Mouse (Mus musculus): ENCODE measurements at regions not wholly inside any gene's neighbourhood (a gene's known extent, or its start where the extent isn't known, plus 50 kb on each side); places are given as distances from the start of the nearest gene placed in this dataset.

GRCm38 (mm10) chr6:93257130-93257841 lies 314.0 kb upstream of the Adamts9 start:
- DNase-seq (ENCODE audit: low spot score): no peak

GRCm38 (mm10) chr6:93253746-93254145 lies 310.5 kb upstream of the Adamts9 start:
- DNase-seq (ENCODE audit: low spot score): no peak

GRCm38 (mm10) chr6:93248973-93249372 lies 305.7 kb upstream of the Adamts9 start:
- DNase-seq (ENCODE audit: low spot score): no peak

- no peak for DNase-seq (ENCODE audit: low spot score)
Measured at GRCm38 (mm10) chr6:93246498-93247242, 303.4 kb upstream of the Adamts9 start.

GRCm38 (mm10) chr6:93235550-93235949 lies 292.3 kb upstream of the Adamts9 start:
- DNase-seq (ENCODE audit: low spot score): no peak

GRCm38 (mm10) chr6:93232636-93233035 lies 289.3 kb upstream of the Adamts9 start:
- DNase-seq (ENCODE audit: low spot score): no peak

- DNase-seq (ENCODE audit: low spot score): no peak
Measured at GRCm38 (mm10) chr6:93230450-93230849, 287.2 kb upstream of the Adamts9 start.

- no peak for DNase-seq (ENCODE audit: low spot score)
Measured at GRCm38 (mm10) chr6:93229320-93229719, 286.0 kb upstream of the Adamts9 start.

GRCm38 (mm10) chr6:93223610-93224550 lies 280.6 kb upstream of the Adamts9 start:
- DNase-seq (ENCODE audit: low spot score): peak; percentile 35

- no peak for DNase-seq (ENCODE audit: low spot score)
Measured at GRCm38 (mm10) chr6:93218015-93218593, 274.8 kb upstream of the Adamts9 start.

GRCm38 (mm10) chr6:93200886-93201285 lies 257.6 kb upstream of the Adamts9 start:
- DNase-seq (ENCODE audit: low spot score): no peak

GRCm38 (mm10) chr6:93194741-93195140 lies 251.4 kb upstream of the Adamts9 start:
- DNase-seq (ENCODE audit: low spot score): no peak

- DNase-seq (ENCODE audit: low spot score): no peak
Measured at GRCm38 (mm10) chr6:93192980-93193379, 249.7 kb upstream of the Adamts9 start.

GRCm38 (mm10) chr6:93190986-93191385 lies 247.7 kb upstream of the Adamts9 start:
- DNase-seq (ENCODE audit: low spot score): no peak

- no peak for DNase-seq (ENCODE audit: low spot score)
Measured at GRCm38 (mm10) chr6:93168526-93168925, 225.2 kb upstream of the Adamts9 start.

GRCm38 (mm10) chr6:93167281-93167680 lies 224.0 kb upstream of the Adamts9 start:
- no peak for DNase-seq (ENCODE audit: low spot score)

- DNase-seq (ENCODE audit: low spot score): no peak
Measured at GRCm38 (mm10) chr6:93165942-93166341, 222.7 kb upstream of the Adamts9 start.

GRCm38 (mm10) chr6:93152431-93153208 lies 209.3 kb upstream of the Adamts9 start:
- DNase-seq (ENCODE audit: low spot score): no peak

- DNase-seq (ENCODE audit: low spot score): no peak
Measured at GRCm38 (mm10) chr6:93150531-93150930, 207.2 kb upstream of the Adamts9 start.

- DNase-seq (ENCODE audit: low spot score): no peak
Measured at GRCm38 (mm10) chr6:93149956-93150355, 206.7 kb upstream of the Adamts9 start.

GRCm38 (mm10) chr6:93140331-93140731 lies 197.0 kb upstream of the Adamts9 start:
- DNase-seq (ENCODE audit: low spot score): peak; percentile 11

Measured in testis, postnatal 14 days (tissue).